ENCODE assay signal across 17 mouse cellular contexts in genomic region chr3:108101594-108101993, GRCm38 (mm10). TPM values are rescaled to one million over a fixed set of nuclear protein-coding genes. Genes with fewer than 3 reads are reported as not detected.
DNase-seq lines count a peak whose midpoint lies in the region; ATAC-seq and TF ChIP-seq lines count a peak whose summit lies in the region.
"Had no signal": no experiment of that assay in that cellular context is flagged by ENCODE, and none has a peak within 500 bp of the region (broad histone marks: within the 10 kb centered on the region; RNA-seq: fewer than 3 reads in every experiment).

No protein-coding gene starts in this region.

- no peak for DNase-seq in hindbrain, embryonic 11.5 days (ENCODE audit: low spot score)
- no peak for DNase-seq in thymus, postnatal 0 days (ENCODE audit: low spot score)
- DNase-seq: cerebellum, adult 9-10 months; gastrocnemius, postnatal 25 days; heart, adult 2 months; layer of hippocampus, postnatal 36 days; lung, adult 2 months; right cerebral cortex, postnatal 4 days had no signal

- no peak overlapping the region for H3K4me2 ChIP-seq in hindbrain, embryonic 12.5 days (replicated peaks)
- no peak overlapping the region for H3K4me2 ChIP-seq in hindbrain, embryonic 11.5 days (replicated peaks; ENCODE audit: low read depth, low read length)
- H3K4me2 ChIP-seq in midbrain, embryonic 12.5 days (replicated peaks): no peak overlapping the region
- H3K4me2 ChIP-seq in midbrain, embryonic 16.5 days (ENCODE audit: low read length): no peak overlapping the region
- H3K4me2 ChIP-seq in forebrain, embryonic 16.5 days (ENCODE audit: low read length): no peak overlapping the region

- no peak for ATAC-seq in hindbrain, embryonic 12.5 days (ENCODE audit: low FRiP score)
- ATAC-seq in hindbrain, embryonic 11.5 days (ENCODE audit: low FRiP score): no peak
- no peak for ATAC-seq in midbrain, embryonic 12.5 days (ENCODE audit: low FRiP score, low read depth)
- no peak for ATAC-seq in midbrain, embryonic 16.5 days
- peak; percentile 92 for ATAC-seq in forebrain, embryonic 16.5 days
- ATAC-seq: hindbrain, embryonic 16.5 days; intestine, postnatal 0 days had no signal

- TF ChIP-seq CTCF in olfactory bulb, adult 2 months (IDR thresholded peaks at IDR 0.05; ENCODE audit: insufficient read depth, low read depth, low read length): no peak

- no peaks in the 10 kb centered on the region for H3K4me1 ChIP-seq in hindbrain, embryonic 12.5 days
- H3K4me1 ChIP-seq in hindbrain, embryonic 11.5 days (replicated peaks; ENCODE audit: control insufficient read depth, insufficient read depth, low read length): no peaks in the 10 kb centered on the region
- H3K4me1 ChIP-seq in midbrain, embryonic 12.5 days: peaks cover 8% of the 10 kb centered on the region; the same call in 1 of the 2 replicates
- H3K4me1 ChIP-seq in midbrain, embryonic 16.5 days (ENCODE audit: control insufficient read depth, insufficient read depth, low read length): no peaks in the 10 kb centered on the region
- H3K4me1 ChIP-seq in forebrain, embryonic 16.5 days (replicated peaks; ENCODE audit: control insufficient read depth, insufficient read depth, low read length): peaks cover 15% of the 10 kb centered on the region
- peaks cover 15% of the 10 kb centered on the region for H3K4me1 ChIP-seq in olfactory bulb, adult 2 months (ENCODE audit: control insufficient read depth, insufficient read depth, low read length)

- H3K27me3 ChIP-seq in hindbrain, embryonic 12.5 days: no peaks in the 10 kb centered on the region
- no peaks in the 10 kb centered on the region for H3K27me3 ChIP-seq in hindbrain, embryonic 11.5 days (ENCODE audit: control insufficient read depth, insufficient read depth, low read length)
- no peaks in the 10 kb centered on the region for H3K27me3 ChIP-seq in midbrain, embryonic 12.5 days
- no peaks in the 10 kb centered on the region for H3K27me3 ChIP-seq in midbrain, embryonic 16.5 days (ENCODE audit: control insufficient read depth, insufficient read depth, low read depth, low read length)
- H3K27me3 ChIP-seq in forebrain, embryonic 16.5 days (replicated peaks; ENCODE audit: control insufficient read depth, insufficient read depth, low read length): no peaks in the 10 kb centered on the region
- H3K27me3 ChIP-seq: megakaryocyte, embryonic 14.5 days had no signal

- H3K27ac ChIP-seq in hindbrain, embryonic 12.5 days: peak overlapping the region; percentile 18; the same call in 1 of the 2 replicates
- H3K27ac ChIP-seq in hindbrain, embryonic 11.5 days (ENCODE audit: low read depth, low read length): no peak overlapping the region
- H3K27ac ChIP-seq in midbrain, embryonic 12.5 days (replicated peaks): no peak overlapping the region; the same call in 1 of the 2 replicates
- no peak overlapping the region for H3K27ac ChIP-seq in midbrain, embryonic 16.5 days (ENCODE audit: low read length)
- peak overlapping the region; percentile 63 for H3K27ac ChIP-seq in forebrain, embryonic 16.5 days (ENCODE audit: low read length)
- peak overlapping the region; percentile 95 for H3K27ac ChIP-seq in olfactory bulb, adult 2 months (ENCODE audit: insufficient read depth, low read depth, low read length)
- H3K27ac ChIP-seq: heart, adult 2 months had no signal

- peaks cover 10% of the 10 kb centered on the region for H3K36me3 ChIP-seq in hindbrain, embryonic 12.5 days
- H3K36me3 ChIP-seq in hindbrain, embryonic 11.5 days (ENCODE audit: control insufficient read depth, insufficient read depth, low read length): no peaks in the 10 kb centered on the region
- H3K36me3 ChIP-seq in midbrain, embryonic 12.5 days: peaks cover 17% of the 10 kb centered on the region
- no peaks in the 10 kb centered on the region for H3K36me3 ChIP-seq in midbrain, embryonic 16.5 days (ENCODE audit: control insufficient read depth, insufficient read depth, low read length)
- peaks cover 4% of the 10 kb centered on the region; the same call in 1 of the 2 replicates for H3K36me3 ChIP-seq in forebrain, embryonic 16.5 days (ENCODE audit: control insufficient read depth, insufficient read depth)

- WGBS in hindbrain, embryonic 12.5 days: 45% methylated on average over 3 of the region's 3 CpGs
- 57% methylated on average over 3 of the region's 3 CpGs for WGBS in hindbrain, embryonic 11.5 days
- 57% methylated on average over 3 of the region's 3 CpGs for WGBS in midbrain, embryonic 12.5 days
- WGBS in midbrain, embryonic 16.5 days: 43% methylated on average over 3 of the region's 3 CpGs
- 5% methylated on average over 3 of the region's 3 CpGs for WGBS in forebrain, embryonic 16.5 days
- WGBS in olfactory bulb, adult 2 months: 13% methylated on average over 3 of the region's 3 CpGs

- H3K9me3 ChIP-seq in hindbrain, embryonic 12.5 days (replicated peaks): no peaks in the 10 kb centered on the region
- H3K9me3 ChIP-seq in hindbrain, embryonic 11.5 days (ENCODE audit: control insufficient read depth, low read length): no peaks in the 10 kb centered on the region
- no peaks in the 10 kb centered on the region for H3K9me3 ChIP-seq in midbrain, embryonic 12.5 days
- H3K9me3 ChIP-seq in midbrain, embryonic 16.5 days (replicated peaks; ENCODE audit: control insufficient read depth, low read length, poor library complexity, severe bottlenecking): no peaks in the 10 kb centered on the region
- no peaks in the 10 kb centered on the region for H3K9me3 ChIP-seq in forebrain, embryonic 16.5 days (ENCODE audit: control insufficient read depth, low read length)
- H3K9me3 ChIP-seq: megakaryocyte, embryonic 14.5 days had no signal

- H3K9ac ChIP-seq in hindbrain, embryonic 12.5 days: no peak overlapping the region
- H3K9ac ChIP-seq in hindbrain, embryonic 11.5 days (ENCODE audit: low read depth, low read length): no peak overlapping the region
- 0 out of 2 replicates have a peak overlapping the region, but pooled peaks have one; percentile 15 for H3K9ac ChIP-seq in midbrain, embryonic 12.5 days (replicated peaks)
- no peak overlapping the region for H3K9ac ChIP-seq in midbrain, embryonic 16.5 days (ENCODE audit: low read depth, low read length)
- H3K9ac ChIP-seq in forebrain, embryonic 16.5 days (replicated peaks; ENCODE audit: low read depth, low read length): no peak overlapping the region

- no peak overlapping the region for H3K4me3 ChIP-seq in hindbrain, embryonic 12.5 days
- H3K4me3 ChIP-seq in hindbrain, embryonic 11.5 days (ENCODE audit: low read depth, low read length): no peak overlapping the region
- H3K4me3 ChIP-seq in midbrain, embryonic 12.5 days: no peak overlapping the region
- no peak overlapping the region for H3K4me3 ChIP-seq in midbrain, embryonic 16.5 days (ENCODE audit: low read depth, low read length)
- H3K4me3 ChIP-seq in forebrain, embryonic 16.5 days (replicated peaks; ENCODE audit: low read length): no peak overlapping the region
- H3K4me3 ChIP-seq in olfactory bulb, adult 2 months (ENCODE audit: insufficient read depth, low read depth, low read length): no peak overlapping the region
- H3K4me3 ChIP-seq: heart, adult 2 months; megakaryocyte, embryonic 14.5 days; myocyte had no signal

- no peak for TF ChIP-seq POLR2A in olfactory bulb, adult 2 months (IDR thresholded peaks at IDR 0.05; ENCODE audit: insufficient read depth, low read depth, low read length)

RNA-seq across cellular contexts. Expression of gene Gnat2, which starts 9.0 kb away (rescaled TPM):
- polyA plus RNA-seq in hindbrain, embryonic 12.5 days (2016; fragmentation: Nextera tagmentation; extraction: Ambion mirVana): 0.33 and 0.37 TPM in 2 replicates
- polyA plus RNA-seq in hindbrain, embryonic 11.5 days (2014; fragmentation: Nextera tagmentation; extraction: Ambion mirVana): 0.62 and 0.89 TPM in 2 replicates
- polyA plus RNA-seq in midbrain, embryonic 12.5 days (2016; fragmentation: Nextera tagmentation; extraction: Ambion mirVana): 0.41 and 0.50 TPM in 2 replicates
- 0.15 and 0.19 TPM in 2 replicates for polyA plus RNA-seq in midbrain, embryonic 16.5 days (2015; fragmentation: Nextera tagmentation; extraction: Ambion mirVana)
- polyA plus RNA-seq in forebrain, embryonic 16.5 days (2015; fragmentation: Nextera tagmentation; extraction: Ambion mirVana): 0.13 and 0.31 TPM in 2 replicates
- not detected in 2 replicates for polyA plus RNA-seq in olfactory bulb, adult 2 months (2012; ENCODE audit: insufficient read depth, insufficient read length, low replicate concordance, missing spikeins)
- polyA plus RNA-seq in thymus, postnatal 0 days (2015; fragmentation: Nextera tagmentation; extraction: Ambion mirVana): 0.59 and 0.68 TPM in 2 replicates
- polyA plus RNA-seq: heart, adult 2 months; lung, adult 2 months had no signal

RNA-seq across cellular contexts. Expression of gene Ampd2, which starts 15.1 kb away (rescaled TPM):
- polyA plus RNA-seq in hindbrain, embryonic 12.5 days (2016; fragmentation: Nextera tagmentation; extraction: Ambion mirVana): 46.5 and 50.2 TPM in 2 replicates
- polyA plus RNA-seq in hindbrain, embryonic 11.5 days (2014; fragmentation: Nextera tagmentation; extraction: Ambion mirVana): 32.1 and 32.6 TPM in 2 replicates
- polyA plus RNA-seq in midbrain, embryonic 12.5 days (2016; fragmentation: Nextera tagmentation; extraction: Ambion mirVana): 50.7 and 51.5 TPM in 2 replicates
- polyA plus RNA-seq in midbrain, embryonic 16.5 days (2015; fragmentation: Nextera tagmentation; extraction: Ambion mirVana): 71.2 and 72.4 TPM in 2 replicates
- polyA plus RNA-seq in forebrain, embryonic 16.5 days (2015; fragmentation: Nextera tagmentation; extraction: Ambion mirVana): 55.7 and 64.3 TPM in 2 replicates
- polyA plus RNA-seq in olfactory bulb, adult 2 months (2012; ENCODE audit: insufficient read depth, insufficient read length, low replicate concordance, missing spikeins): not detected in 2 replicates
- polyA plus RNA-seq in thymus, postnatal 0 days (2015; fragmentation: Nextera tagmentation; extraction: Ambion mirVana): 29.2 and 31.4 TPM in 2 replicates

RNA-seq across cellular contexts. Expression of gene Gnai3, which starts 44.4 kb away (rescaled TPM):
- polyA plus RNA-seq in hindbrain, embryonic 12.5 days (2016; fragmentation: Nextera tagmentation; extraction: Ambion mirVana): 193 and 201 TPM in 2 replicates
- 199 and 224 TPM in 2 replicates for polyA plus RNA-seq in hindbrain, embryonic 11.5 days (2014; fragmentation: Nextera tagmentation; extraction: Ambion mirVana)
- 189 and 199 TPM in 2 replicates for polyA plus RNA-seq in midbrain, embryonic 12.5 days (2016; fragmentation: Nextera tagmentation; extraction: Ambion mirVana)
- 115 and 125 TPM in 2 replicates for polyA plus RNA-seq in midbrain, embryonic 16.5 days (2015; fragmentation: Nextera tagmentation; extraction: Ambion mirVana)
- 155 and 191 TPM in 2 replicates for polyA plus RNA-seq in forebrain, embryonic 16.5 days (2015; fragmentation: Nextera tagmentation; extraction: Ambion mirVana)
- polyA plus RNA-seq in olfactory bulb, adult 2 months (2012; ENCODE audit: insufficient read depth, insufficient read length, low replicate concordance, missing spikeins): not detected in 2 replicates
- 164 and 168 TPM in 2 replicates for polyA plus RNA-seq in thymus, postnatal 0 days (2015; fragmentation: Nextera tagmentation; extraction: Ambion mirVana)

RNA-seq across cellular contexts. Expression of gene Gpr61, which starts 53.1 kb away (rescaled TPM):
- 0.72 and 1.2 TPM in 2 replicates for polyA plus RNA-seq in hindbrain, embryonic 12.5 days (2016; fragmentation: Nextera tagmentation; extraction: Ambion mirVana)
- 0.34 and 0.57 TPM in 2 replicates for polyA plus RNA-seq in hindbrain, embryonic 11.5 days (2014; fragmentation: Nextera tagmentation; extraction: Ambion mirVana)
- 0.80 and 1.0 TPM in 2 replicates for polyA plus RNA-seq in midbrain, embryonic 12.5 days (2016; fragmentation: Nextera tagmentation; extraction: Ambion mirVana)
- 6.1 and 8.3 TPM in 2 replicates for polyA plus RNA-seq in midbrain, embryonic 16.5 days (2015; fragmentation: Nextera tagmentation; extraction: Ambion mirVana)
- polyA plus RNA-seq in forebrain, embryonic 16.5 days (2015; fragmentation: Nextera tagmentation; extraction: Ambion mirVana): 2.4 and 4.3 TPM in 2 replicates
- not detected in 2 replicates for polyA plus RNA-seq in olfactory bulb, adult 2 months (2012; ENCODE audit: insufficient read depth, insufficient read length, low replicate concordance, missing spikeins)
- 0.05 TPM in 1 of 2 replicates, not detected in the other for polyA plus RNA-seq in thymus, postnatal 0 days (2015; fragmentation: Nextera tagmentation; extraction: Ambion mirVana)
- polyA plus RNA-seq: lung, adult 2 months had no signal

RNA-seq across cellular contexts. Expression of gene Gstm4, which starts 56.9 kb away (rescaled TPM):
- polyA plus RNA-seq in hindbrain, embryonic 12.5 days (2016; fragmentation: Nextera tagmentation; extraction: Ambion mirVana): 12.1 and 12.5 TPM in 2 replicates
- polyA plus RNA-seq in hindbrain, embryonic 11.5 days (2014; fragmentation: Nextera tagmentation; extraction: Ambion mirVana): 11.4 and 12.9 TPM in 2 replicates
- polyA plus RNA-seq in midbrain, embryonic 12.5 days (2016; fragmentation: Nextera tagmentation; extraction: Ambion mirVana): 12.6 and 13.5 TPM in 2 replicates
- polyA plus RNA-seq in midbrain, embryonic 16.5 days (2015; fragmentation: Nextera tagmentation; extraction: Ambion mirVana): 22.2 and 23.1 TPM in 2 replicates
- polyA plus RNA-seq in forebrain, embryonic 16.5 days (2015; fragmentation: Nextera tagmentation; extraction: Ambion mirVana): 15.2 and 15.9 TPM in 2 replicates
- not detected in 2 replicates for polyA plus RNA-seq in olfactory bulb, adult 2 months (2012; ENCODE audit: insufficient read depth, insufficient read length, low replicate concordance, missing spikeins)
- polyA plus RNA-seq in thymus, postnatal 0 days (2015; fragmentation: Nextera tagmentation; extraction: Ambion mirVana): 10.8 and 11.6 TPM in 2 replicates

Comparison
In these comparisons a context has a peak if more than half of its experiments do, and no peak if none do; other contexts are left out.
1. H3K27ac ChIP-seq: peak in hindbrain, embryonic 12.5 days (single experiment), forebrain, embryonic 16.5 days (single experiment) and olfactory bulb, adult 2 months (single experiment); none in hindbrain, embryonic 11.5 days (single experiment), midbrain, embryonic 12.5 days (single experiment) and midbrain, embryonic 16.5 days (single experiment).